Mouse (Mus musculus): Measurements from ENCODE around the gene Fxyd6. TPM values are rescaled to one million over a fixed set of nuclear protein-coding genes. Genes with fewer than 3 reads are reported as not detected.

The Fxyd6 gene
- 79.3 and 89.1 TPM in 2 replicates for polyA plus RNA-seq (2015; fragmentation: Nextera tagmentation; extraction: Ambion mirVana)

GRCm38 (mm10) chr9:45370117-45370561, at the start of gene Fxyd6:
Gene Fxyd6, plus strand, starts transcription at chr9:45370185.
- Histone ChIP-seq H3K27me3 (peaks cover 13% of the 10 kb centered on the region; the same call in 1 of the 2 replicates), H3K36me3 (0 out of 2 replicates have a peak, but pooled peaks cover under 1% of the 10 kb centered on the region), H3K27ac (peak within 1 kb of the TSS; percentile 62), H3K4me1 (peaks cover 19% of the 10 kb centered on the region), H3K9me3 (no peaks in the 10 kb centered on the region), H3K4me2 (peak within 1 kb of the TSS; percentile 89), H3K9ac (peak within 1 kb of the TSS; percentile 76), H3K4me3 (peak within 1 kb of the TSS; percentile 65)
- ATAC-seq (ENCODE audit: insufficient number of reproducible peaks, insufficient read depth, low FRiP score, low TSS enrichment, low read depth): peak; percentile 39; the same call in 1 of the 2 replicates
- under 1% methylated on average over 28 of the region's 28 CpGs for WGBS

GRCm38 (mm10) chr9:45321465-45321864, 48.5 kb upstream of the Fxyd6 start:
- H3K4me3 ChIP-seq: no peak overlapping the region
- no peaks in the 10 kb centered on the region for H3K4me1 ChIP-seq
- H3K9ac ChIP-seq: no peak overlapping the region
- H3K4me2 ChIP-seq: no peak overlapping the region
- no peaks in the 10 kb centered on the region for H3K36me3 ChIP-seq
- no peak for ATAC-seq (ENCODE audit: insufficient number of reproducible peaks, insufficient read depth, low FRiP score, low TSS enrichment, low read depth)
- H3K9me3 ChIP-seq: no peaks in the 10 kb centered on the region
- 84% methylated on average over 6 of the region's 6 CpGs for WGBS
- no peak overlapping the region for H3K27ac ChIP-seq
- H3K27me3 ChIP-seq: peaks cover 6% of the 10 kb centered on the region

GRCm38 (mm10) chr9:45321946-45322430, 48.0 kb upstream of the Fxyd6 start:
- WGBS: 83% methylated on average over 4 of the region's 4 CpGs
- no peak for ATAC-seq (ENCODE audit: insufficient number of reproducible peaks, insufficient read depth, low FRiP score, low TSS enrichment, low read depth)
- H3K27ac ChIP-seq: no peak overlapping the region

GRCm38 (mm10) chr9:45326390-45326789, 43.6 kb upstream of the Fxyd6 start:
- WGBS: 91% methylated on average over 9 of the region's 9 CpGs
- H3K4me2 ChIP-seq: no peak overlapping the region
- H3K9me3 ChIP-seq: no peaks in the 10 kb centered on the region
- H3K4me1 ChIP-seq: no peaks in the 10 kb centered on the region
- H3K4me3 ChIP-seq: no peak overlapping the region
- H3K36me3 ChIP-seq: no peaks in the 10 kb centered on the region
- H3K9ac ChIP-seq: no peak overlapping the region
- ATAC-seq (ENCODE audit: insufficient number of reproducible peaks, insufficient read depth, low FRiP score, low TSS enrichment, low read depth): no peak
- no peaks in the 10 kb centered on the region for H3K27me3 ChIP-seq
- no peak overlapping the region for H3K27ac ChIP-seq

More at GRCm38 (mm10) chr9:45321946-45322430, 48.0 kb upstream of the Fxyd6 start:
- peaks cover 5% of the 10 kb centered on the region for H3K27me3 ChIP-seq
- no peak overlapping the region for H3K4me2 ChIP-seq
- H3K36me3 ChIP-seq: no peaks in the 10 kb centered on the region
- H3K9me3 ChIP-seq: no peaks in the 10 kb centered on the region
- no peaks in the 10 kb centered on the region for H3K4me1 ChIP-seq
- no peak overlapping the region for H3K4me3 ChIP-seq
- H3K9ac ChIP-seq: no peak overlapping the region

GRCm38 (mm10) chr9:45328263-45328662, 41.7 kb upstream of the Fxyd6 start:
- H3K9me3 ChIP-seq: no peaks in the 10 kb centered on the region
- H3K4me3 ChIP-seq: no peak overlapping the region
- H3K4me2 ChIP-seq: no peak overlapping the region
- H3K27me3 ChIP-seq: no peaks in the 10 kb centered on the region
- no peak for ATAC-seq (ENCODE audit: insufficient number of reproducible peaks, insufficient read depth, low FRiP score, low TSS enrichment, low read depth)
- WGBS: 84% methylated on average over 4 of the region's 4 CpGs
- H3K36me3 ChIP-seq: no peaks in the 10 kb centered on the region
- no peaks in the 10 kb centered on the region for H3K4me1 ChIP-seq
- H3K9ac ChIP-seq: no peak overlapping the region
- no peak overlapping the region for H3K27ac ChIP-seq

GRCm38 (mm10) chr9:45329577-45329976, 40.4 kb upstream of the Fxyd6 start:
- Histone ChIP-seq H3K4me1 (no peaks in the 10 kb centered on the region), H3K36me3 (no peaks in the 10 kb centered on the region), H3K4me2 (no peak overlapping the region), H3K27me3 (no peaks in the 10 kb centered on the region), H3K9me3 (no peaks in the 10 kb centered on the region), H3K9ac (no peak overlapping the region), H3K27ac (no peak overlapping the region), H3K4me3 (no peak overlapping the region)
- 85% methylated on average over 6 of the region's 6 CpGs for WGBS
- no peak for ATAC-seq (ENCODE audit: insufficient number of reproducible peaks, insufficient read depth, low FRiP score, low TSS enrichment, low read depth)

- no peaks in the 10 kb centered on the region for H3K27me3 ChIP-seq
- ATAC-seq (ENCODE audit: insufficient number of reproducible peaks, insufficient read depth, low FRiP score, low TSS enrichment, low read depth): no peak
- H3K27ac ChIP-seq: no peak overlapping the region
- WGBS: 83% methylated on average over 2 of the region's 2 CpGs
- H3K36me3 ChIP-seq: no peaks in the 10 kb centered on the region
- H3K9me3 ChIP-seq: no peaks in the 10 kb centered on the region
- H3K4me1 ChIP-seq: no peaks in the 10 kb centered on the region
- H3K4me3 ChIP-seq: no peak overlapping the region
- no peak overlapping the region for H3K4me2 ChIP-seq
- no peak overlapping the region for H3K9ac ChIP-seq
Observed at GRCm38 (mm10) chr9:45337406-45337805, 32.6 kb upstream of the Fxyd6 start.

GRCm38 (mm10) chr9:45343066-45343465, 26.9 kb upstream of the Fxyd6 start:
- no peaks in the 10 kb centered on the region for H3K36me3 ChIP-seq
- no peaks in the 10 kb centered on the region for H3K9me3 ChIP-seq
- no peak overlapping the region for H3K27ac ChIP-seq
- H3K4me2 ChIP-seq: no peak overlapping the region
- no peaks in the 10 kb centered on the region for H3K4me1 ChIP-seq
- no peaks in the 10 kb centered on the region for H3K27me3 ChIP-seq
- WGBS: 95% methylated on average over 3 of the region's 3 CpGs
- no peak overlapping the region for H3K9ac ChIP-seq
- no peak for ATAC-seq (ENCODE audit: insufficient number of reproducible peaks, insufficient read depth, low FRiP score, low TSS enrichment, low read depth)
- H3K4me3 ChIP-seq: no peak overlapping the region

GRCm38 (mm10) chr9:45345516-45345915, 24.5 kb upstream of the Fxyd6 start:
- 62% methylated on average over 2 of the region's 2 CpGs for WGBS
- no peaks in the 10 kb centered on the region for H3K36me3 ChIP-seq
- no peak for ATAC-seq (ENCODE audit: insufficient number of reproducible peaks, insufficient read depth, low FRiP score, low TSS enrichment, low read depth)
- no peaks in the 10 kb centered on the region for H3K4me1 ChIP-seq
- no peaks in the 10 kb centered on the region for H3K27me3 ChIP-seq
- H3K4me2 ChIP-seq: no peak overlapping the region
- no peak overlapping the region for H3K4me3 ChIP-seq
- H3K9me3 ChIP-seq: no peaks in the 10 kb centered on the region
- H3K27ac ChIP-seq: no peak overlapping the region
- no peak overlapping the region for H3K9ac ChIP-seq

- H3K36me3 ChIP-seq: no peaks in the 10 kb centered on the region
- WGBS: 72% methylated on average over 6 of the region's 6 CpGs
- no peaks in the 10 kb centered on the region for H3K9me3 ChIP-seq
- H3K4me3 ChIP-seq: no peak overlapping the region
- no peak overlapping the region for H3K9ac ChIP-seq
- H3K27ac ChIP-seq: no peak overlapping the region
- no peaks in the 10 kb centered on the region for H3K27me3 ChIP-seq
- no peak overlapping the region for H3K4me2 ChIP-seq
- H3K4me1 ChIP-seq: no peaks in the 10 kb centered on the region
- ATAC-seq (ENCODE audit: insufficient number of reproducible peaks, insufficient read depth, low FRiP score, low TSS enrichment, low read depth): no peak
Observed at GRCm38 (mm10) chr9:45346276-45346675, 23.7 kb upstream of the Fxyd6 start.

- no peak overlapping the region for H3K4me2 ChIP-seq
- no peak overlapping the region for H3K27ac ChIP-seq
- no peak overlapping the region for H3K9ac ChIP-seq
- H3K9me3 ChIP-seq: no peaks in the 10 kb centered on the region
- H3K4me1 ChIP-seq: no peaks in the 10 kb centered on the region
- H3K36me3 ChIP-seq: no peaks in the 10 kb centered on the region
- no peak for ATAC-seq (ENCODE audit: insufficient number of reproducible peaks, insufficient read depth, low FRiP score, low TSS enrichment, low read depth)
- no peak overlapping the region for H3K4me3 ChIP-seq
- WGBS: 75% methylated on average over 6 of the region's 6 CpGs
- H3K27me3 ChIP-seq: no peaks in the 10 kb centered on the region
Observed at GRCm38 (mm10) chr9:45348560-45348959, 21.4 kb upstream of the Fxyd6 start.

- H3K36me3 ChIP-seq: no peaks in the 10 kb centered on the region
- no peaks in the 10 kb centered on the region for H3K4me1 ChIP-seq
- no peak overlapping the region for H3K4me3 ChIP-seq
- H3K27ac ChIP-seq: no peak overlapping the region
- no peaks in the 10 kb centered on the region for H3K9me3 ChIP-seq
- H3K4me2 ChIP-seq: no peak overlapping the region
- no peak for ATAC-seq (ENCODE audit: insufficient number of reproducible peaks, insufficient read depth, low FRiP score, low TSS enrichment, low read depth)
- WGBS: 28% methylated on average over 4 of the region's 4 CpGs
- H3K27me3 ChIP-seq: no peaks in the 10 kb centered on the region
- no peak overlapping the region for H3K9ac ChIP-seq
Observed at GRCm38 (mm10) chr9:45349181-45349580, 20.8 kb upstream of the Fxyd6 start.
